Mouse (Mus musculus) frontal cortex, postnatal 25 days (tissue): ENCODE data around the gene Nfasc.

Experiments
- DNase-seq, 2 experiments: peaks; one replicate each; pipeline ENCODE4 v3.0.0; 2022; ENCODE audit warnings: low spot score in 2 of 2

Nfasc gene

DNA sequence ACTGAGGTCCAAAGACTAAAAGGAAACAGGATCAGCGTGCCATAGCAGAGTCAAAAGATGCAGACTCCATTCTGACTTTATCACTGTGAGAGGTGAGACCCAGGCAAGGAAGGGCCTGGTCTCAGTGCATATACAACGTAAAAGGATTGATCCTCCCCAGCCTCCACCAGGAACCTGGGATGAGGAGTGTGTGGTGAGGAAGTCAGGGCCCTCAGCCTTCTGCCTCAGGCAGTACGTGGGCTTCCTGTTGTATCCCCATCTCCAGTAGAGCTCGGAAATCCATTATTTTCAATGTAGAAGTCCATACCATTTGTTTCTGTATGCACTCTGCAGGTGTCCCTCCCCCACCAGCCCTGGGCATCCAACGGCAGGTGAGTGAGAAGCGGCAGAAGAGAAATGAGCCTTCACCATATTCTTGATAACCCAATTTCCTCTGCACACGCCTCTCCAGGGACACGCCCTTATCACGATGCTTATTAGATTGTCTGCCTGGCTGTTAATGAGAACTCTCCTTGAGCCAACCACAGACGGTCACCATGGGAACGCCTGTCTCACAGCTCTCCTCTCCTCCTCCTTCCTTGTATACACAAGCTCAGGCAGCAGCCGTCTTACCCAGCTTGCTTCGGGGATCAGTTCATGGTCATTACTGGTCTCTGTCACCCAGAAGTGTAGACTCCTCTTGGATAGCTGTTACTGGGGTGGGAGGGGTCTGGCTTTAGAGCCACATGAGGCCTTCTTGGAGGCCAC is 100.4 kb downstream of the Nfasc start:
- DNase-seq = no peak

DNA sequence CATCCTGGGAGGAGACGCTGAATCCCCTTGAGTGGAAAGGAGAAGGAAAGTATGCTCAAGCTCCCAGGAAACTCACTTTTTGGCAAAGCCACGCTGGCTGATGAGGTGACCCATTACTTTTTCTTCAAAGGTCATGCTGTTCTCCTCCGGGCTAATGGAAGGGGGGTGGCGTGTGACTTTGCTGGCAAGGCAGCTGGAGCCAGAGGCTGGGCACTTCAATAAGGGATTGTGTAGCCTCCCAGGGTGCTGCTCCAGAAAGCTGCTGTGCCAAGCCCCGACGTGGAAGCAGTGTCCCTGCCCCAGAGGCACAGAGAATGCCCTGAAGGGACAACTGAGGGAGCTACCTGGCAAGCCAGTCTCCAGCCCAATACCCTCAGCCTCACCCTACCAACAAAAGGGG is 101.3 kb downstream of the Nfasc start:
- DNase-seq = no peak

DNA sequence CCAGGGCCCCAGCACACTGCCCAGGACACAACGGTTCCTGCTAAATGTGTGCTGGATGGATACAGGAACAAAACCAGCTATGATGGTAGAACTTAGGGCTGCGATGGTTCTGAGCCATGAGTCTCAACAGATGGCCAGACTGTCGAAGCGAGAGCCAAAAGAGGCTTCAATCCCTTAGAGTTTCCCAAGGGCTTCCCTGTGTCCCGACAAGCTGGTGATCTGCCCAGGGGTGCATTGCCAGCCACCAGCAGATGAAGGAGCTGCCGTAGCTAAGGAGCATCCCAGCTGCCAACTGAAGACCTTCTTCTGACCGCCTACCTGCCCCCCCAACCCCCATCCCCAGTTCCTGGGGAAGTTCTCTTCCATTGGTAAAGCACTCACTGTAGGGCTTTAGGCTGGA is 104.3 kb downstream of the Nfasc start:
- DNase-seq = no peak

DNA sequence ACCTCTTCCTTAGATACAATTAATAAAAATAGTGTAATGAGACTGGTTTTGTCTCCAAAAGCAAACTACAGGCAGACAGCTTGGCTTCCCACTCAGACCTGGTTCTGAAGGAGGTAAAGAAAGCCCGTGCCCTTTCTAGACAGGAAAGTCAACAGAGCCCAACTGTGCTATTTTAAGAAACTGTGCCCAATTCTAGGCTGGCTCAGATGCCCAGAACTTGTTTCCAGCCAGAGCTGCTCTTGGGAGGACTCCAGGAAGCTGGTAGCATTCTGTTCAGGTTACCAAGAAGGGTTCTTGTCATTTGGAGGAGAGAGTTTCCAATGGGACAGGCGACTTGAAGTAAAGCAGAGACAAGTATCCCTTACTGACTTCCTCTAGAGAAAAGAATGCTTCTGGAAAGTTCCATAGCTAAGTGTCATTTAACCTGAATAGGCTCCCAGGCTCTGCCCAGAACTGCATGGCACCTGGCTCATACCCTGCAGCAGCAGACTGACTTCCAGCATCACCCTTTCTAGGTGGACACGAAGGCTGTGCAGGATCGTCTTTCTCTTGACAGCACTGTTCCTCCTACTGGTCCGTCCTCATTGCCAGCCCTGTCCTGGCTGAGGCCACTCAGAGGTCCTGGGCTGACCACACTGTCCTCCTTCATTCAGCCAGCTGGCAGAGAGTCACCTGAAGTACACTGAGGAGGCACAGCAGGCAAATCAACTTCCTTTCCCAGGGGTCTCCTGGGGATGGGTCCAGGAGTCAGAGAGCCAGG is 111.8 kb downstream of the Nfasc start:
- DNase-seq = no peak

DNA sequence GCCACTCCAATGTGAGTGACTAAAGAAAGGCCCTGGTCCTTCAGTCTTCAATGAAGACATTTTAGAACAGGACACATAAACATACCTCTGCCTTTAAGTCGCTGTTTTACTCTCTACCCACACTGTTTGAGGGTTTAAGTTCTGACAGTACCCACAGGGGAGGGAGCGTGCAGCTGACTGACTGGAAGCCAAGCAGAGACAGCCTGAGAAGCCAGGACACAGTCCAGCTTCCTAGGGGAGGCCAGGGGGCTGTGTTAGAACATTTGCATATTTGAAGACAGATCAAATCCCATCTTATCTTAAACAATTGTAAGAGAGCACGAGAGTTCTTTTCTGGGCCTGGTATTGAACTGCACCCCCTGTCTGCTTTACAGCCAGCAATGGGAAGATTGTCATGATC is 113.0 kb downstream of the Nfasc start:
- DNase-seq = no peak

DNA sequence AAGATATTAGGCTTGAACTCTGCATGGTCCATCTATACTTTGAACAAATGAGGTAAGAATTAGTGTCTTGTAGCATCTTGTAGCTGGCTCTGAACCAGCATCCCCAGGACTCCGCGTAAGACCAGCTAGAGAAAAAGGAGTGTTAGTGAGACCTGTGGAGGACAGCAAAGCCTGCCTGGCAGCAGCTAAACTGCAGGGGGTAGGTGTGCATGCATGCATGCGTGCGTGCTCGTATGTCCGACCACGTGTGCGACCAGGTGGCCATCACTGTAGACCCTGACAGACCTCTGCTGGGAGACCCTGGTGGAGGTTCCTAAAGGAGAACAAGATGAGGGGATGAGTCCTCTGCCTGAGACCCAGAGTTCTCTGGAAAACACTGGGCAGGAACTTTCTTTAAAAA is 113.4 kb downstream of the Nfasc start:
- DNase-seq = no peak

DNA sequence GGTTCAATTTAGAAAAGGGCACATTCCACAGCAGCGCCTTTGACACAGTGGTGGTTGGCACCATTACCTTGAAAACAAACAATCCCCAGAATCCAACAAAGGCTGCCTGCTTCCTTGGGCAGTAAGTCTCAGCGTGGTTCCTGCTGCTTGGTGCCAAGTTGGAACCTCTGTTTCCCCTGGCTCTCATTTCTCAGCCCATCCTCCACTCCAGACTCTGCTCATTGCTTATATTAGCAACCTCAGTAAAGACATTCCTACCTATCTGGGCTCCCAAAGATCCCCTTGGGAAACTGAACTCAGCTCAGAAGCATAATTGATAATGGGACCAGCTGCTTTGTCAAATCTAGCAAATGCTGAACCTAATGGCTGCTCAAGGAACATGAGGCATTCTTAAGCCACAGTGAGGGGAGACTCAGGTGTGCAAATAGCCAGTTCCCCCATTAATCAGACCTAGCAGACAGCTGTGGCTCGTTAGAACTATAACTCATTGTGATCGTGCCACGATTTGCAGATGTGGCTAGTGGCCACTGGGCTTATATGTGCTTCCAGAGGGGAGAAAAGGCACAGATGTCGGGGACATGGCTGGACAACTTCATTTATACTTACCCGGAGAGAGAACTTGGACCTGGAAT is 115.4 kb downstream of the Nfasc start:
- no peak for DNase-seq

DNA sequence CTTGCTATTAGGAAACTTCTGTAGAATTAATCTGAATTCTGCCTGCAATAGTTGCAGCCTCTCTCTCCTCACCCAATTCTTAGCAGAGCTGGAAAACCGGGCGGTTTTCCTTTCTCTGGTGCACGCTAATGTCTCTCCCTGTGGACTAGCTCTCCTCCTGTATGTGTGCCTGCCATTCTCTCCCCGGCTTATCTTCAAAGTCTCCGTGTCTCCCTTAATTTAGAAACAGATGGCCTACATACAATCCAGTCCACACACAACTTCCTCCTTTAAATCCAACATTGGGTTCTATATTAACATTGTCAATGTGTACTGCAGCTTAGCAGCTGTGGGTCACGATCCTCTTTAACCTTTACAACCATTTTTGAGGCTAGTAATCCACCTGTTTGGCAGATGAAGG is 116.6 kb downstream of the Nfasc start:
- no peak for DNase-seq

DNA sequence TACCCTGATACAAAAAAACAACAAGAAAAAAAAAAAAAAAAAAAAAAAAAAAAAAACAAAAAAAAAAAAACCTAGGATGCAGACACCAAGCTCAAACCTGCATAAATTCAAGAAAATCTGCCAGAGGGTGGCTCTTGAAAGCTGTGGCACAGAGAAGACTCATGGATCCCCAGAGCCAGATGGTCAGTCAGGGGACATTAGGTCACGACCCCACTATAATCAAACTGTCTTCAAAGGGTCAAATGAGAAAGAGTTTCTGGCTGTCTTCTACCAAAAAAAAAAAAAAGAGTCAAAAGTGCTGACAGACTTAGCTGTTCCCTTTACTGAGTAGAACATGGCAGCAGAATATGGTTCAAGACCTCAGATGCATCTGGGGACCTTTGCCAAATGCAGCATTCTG is 117.1 kb downstream of the Nfasc start:
- DNase-seq = no peak

DNA sequence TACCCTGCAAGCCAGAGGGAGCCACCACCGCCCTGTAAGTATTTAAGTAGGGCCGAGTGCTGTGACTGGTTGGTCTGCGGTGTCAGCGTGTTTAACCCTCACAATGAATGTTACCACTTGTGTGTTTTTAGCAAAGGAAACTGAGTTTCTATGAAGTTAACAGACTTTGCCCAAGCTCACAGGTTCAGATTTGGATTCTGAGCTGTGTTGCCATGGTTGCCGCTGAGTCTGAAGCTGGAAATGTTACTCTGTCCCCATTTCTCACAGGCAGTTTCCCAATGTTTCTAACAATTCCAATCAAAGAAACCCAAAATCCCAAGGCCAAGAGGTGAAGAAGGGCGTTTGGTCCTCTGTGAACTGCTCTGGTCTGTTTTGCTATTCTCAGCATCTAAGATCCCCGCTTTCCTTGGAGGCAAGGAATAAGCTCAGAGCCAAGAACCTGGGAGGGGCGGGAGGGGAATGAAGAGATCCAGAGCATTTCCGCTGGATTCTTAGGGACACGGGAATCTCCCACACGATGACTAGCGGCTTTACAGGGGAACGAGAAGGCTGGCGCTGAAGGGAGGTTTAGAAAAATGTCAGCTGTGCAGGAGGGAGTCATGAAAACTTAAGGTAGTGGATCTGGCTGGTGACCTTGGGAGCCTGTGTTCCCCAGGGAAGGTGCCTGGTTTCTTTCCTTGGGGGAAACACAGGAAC is 117.8 kb downstream of the Nfasc start:
- no peak for DNase-seq

DNA sequence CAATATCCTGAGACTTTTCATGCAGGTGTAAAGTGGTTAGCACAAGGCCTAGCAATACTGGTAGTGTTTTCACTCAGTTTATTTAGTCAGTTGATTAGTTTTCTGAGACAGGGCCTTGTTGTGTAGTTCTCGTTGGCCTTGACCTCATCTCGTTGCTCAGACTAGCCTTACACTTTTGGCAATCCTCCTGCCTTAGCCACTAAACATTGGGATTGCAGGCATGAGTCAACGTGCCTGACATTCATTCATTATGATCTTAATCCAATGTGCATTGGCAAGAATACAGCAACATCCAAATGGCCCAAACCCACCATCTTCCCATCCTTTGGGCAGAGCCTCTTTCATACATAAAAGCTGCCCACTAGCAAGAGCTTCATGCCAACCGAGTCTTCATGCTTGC is 129.5 kb downstream of the Nfasc start:
- DNase-seq = no peak

DNA sequence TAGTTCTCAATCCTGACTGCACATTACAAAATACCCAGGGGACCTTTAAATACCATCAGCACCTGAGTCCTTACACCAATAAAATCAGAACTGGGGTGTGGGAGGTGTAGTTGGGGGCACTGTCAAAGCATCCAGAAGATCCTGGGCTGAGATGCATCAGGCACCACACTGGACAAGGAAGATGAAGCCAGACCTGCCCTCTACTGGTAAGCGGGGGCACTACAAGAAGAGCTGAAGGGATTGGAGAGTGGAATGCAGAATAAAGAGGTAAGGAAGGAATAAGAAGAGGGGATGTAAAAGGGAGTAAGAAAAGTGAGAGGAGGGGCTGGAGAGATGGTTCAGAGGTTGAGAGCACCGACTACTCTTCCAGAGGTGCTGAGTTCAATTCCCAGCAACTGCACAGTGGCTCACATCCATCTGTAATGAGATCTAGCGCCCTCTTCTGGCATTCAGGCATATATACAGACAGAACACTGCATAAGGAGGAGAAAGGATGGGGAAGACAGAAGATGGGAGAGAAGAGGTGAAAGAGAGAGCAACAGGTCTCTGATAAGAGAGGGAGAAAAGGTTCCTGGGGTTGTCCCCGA is 132.5 kb downstream of the Nfasc start:
- peak in 1 of 2 experiments; percentile 64 for DNase-seq

DNA sequence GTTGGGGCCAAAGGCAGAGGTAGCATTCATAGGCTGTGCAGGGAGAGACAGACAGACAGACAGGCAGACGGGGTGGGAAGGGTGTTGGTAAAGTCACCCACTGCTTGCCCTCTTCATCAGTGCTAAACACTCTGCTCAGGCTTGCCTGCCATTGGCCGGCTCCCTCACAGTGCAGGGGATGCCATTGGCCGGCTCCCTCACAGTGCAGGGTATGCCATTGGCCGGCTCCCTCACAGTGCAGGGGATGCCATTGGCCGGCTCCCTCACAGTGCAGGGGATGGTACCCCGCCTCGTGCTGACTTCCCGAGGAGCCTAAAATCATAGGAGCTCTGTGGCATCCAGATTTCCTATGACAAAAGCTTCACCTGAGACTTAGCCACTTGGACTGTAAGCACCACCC is 139.4 kb downstream of the Nfasc start:
- no peak for DNase-seq

DNA sequence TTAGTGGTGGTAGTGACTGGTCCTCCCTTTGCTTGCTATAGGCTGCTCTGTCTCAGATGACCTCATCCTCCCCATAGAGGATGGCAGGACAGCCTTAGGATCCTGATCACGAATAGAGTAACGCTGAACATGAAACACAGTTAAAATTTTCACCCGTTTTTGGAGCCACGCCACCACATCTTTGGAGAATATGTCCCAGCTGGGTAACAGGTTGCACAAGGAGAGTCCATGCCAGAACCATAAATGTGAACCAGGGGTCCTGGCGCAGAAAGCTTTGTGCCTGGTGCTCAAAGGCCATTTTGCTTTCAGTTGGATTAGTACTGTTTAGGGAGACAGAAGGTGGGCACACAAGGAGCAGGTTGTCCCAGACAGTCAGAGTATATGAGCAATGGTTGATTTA is 143.6 kb downstream of the Nfasc start:
- no peak for DNase-seq

DNA sequence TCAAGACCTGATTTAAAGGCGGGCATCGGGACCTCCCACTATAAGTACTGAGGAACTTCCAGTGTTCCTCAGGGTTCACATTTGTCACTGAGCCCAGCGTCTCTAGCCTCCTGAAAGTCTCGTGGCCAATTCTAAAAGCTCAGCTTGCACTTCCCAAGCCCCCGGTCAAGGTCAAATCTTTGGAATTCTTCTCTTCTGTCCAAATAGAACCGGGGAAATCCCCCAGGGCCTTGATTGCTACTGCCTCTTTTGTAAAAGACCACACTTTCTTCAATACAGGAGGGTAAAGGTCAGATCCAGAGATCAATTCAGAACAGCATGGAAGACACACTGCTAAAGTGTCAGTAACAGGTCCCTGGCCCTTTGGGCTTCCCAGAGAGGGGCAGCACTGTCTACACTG is 145.9 kb downstream of the Nfasc start:
- DNase-seq = no peak

DNA sequence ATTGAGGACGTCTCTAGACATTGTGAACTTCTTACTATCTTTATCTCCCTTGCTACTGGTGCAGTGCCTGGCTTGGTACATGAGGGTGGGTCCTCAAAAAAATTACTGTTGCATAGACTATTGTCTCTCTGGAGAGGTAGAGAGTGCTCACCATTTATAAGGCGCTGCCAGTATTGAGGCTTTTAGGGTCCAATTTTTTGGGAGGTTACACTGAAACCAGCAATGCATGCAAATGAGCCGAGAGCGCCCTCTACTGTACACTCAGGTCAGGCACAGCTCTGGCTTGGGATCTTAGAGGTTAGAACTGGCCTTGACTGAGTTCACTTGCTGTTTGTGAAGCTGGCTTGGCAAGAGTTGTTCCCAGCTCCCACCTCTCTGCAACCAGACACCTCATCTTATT is 147.0 kb downstream of the Nfasc start:
- peak; percentile 72 to 75 for DNase-seq

DNA sequence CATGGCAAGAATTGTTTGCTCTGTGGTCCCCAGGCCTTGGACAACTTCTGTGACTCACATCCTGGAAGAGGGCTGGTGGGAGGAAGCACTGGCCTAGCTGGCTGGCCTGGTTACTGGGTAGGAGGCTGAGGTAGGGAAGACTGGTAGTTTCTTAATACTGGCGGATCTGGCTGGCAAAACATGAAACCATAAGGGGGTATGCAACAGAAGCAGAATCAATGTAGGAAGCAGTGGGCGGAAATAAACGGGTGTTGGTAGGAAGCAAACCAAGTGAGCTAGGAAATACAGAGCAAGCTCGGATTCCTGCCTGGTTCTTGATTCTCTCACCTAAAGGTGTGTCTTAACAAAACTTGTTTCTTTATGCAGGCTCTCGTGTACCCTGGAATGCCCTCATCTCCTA is 149.5 kb downstream of the Nfasc start:
- no peak for DNase-seq

DNA sequence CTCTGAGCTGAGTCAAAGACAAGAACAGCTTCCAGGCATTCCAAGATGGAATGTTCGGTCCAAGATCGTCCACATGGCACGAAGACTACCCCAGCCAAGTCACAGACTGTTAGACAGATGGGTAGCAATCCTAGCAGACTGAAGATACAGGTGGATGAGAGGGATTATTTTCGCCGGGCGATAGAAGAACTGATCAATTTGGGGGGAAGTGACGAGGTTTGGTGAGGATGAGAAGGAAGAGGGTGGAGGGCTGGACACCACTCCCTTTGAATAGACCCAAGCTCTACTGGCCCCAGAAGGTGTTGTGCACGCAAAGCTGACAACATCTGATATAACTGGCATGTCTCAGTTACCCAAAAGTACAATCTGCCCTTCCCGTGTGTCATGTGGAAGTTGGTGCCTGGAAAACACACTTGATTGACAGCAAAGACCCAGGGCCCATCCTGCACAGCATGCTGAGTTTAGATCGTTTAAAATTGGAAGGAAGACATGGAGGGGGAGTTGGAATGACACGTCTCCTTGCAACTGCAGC is 150.1 kb downstream of the Nfasc start:
- no peak for DNase-seq

DNA sequence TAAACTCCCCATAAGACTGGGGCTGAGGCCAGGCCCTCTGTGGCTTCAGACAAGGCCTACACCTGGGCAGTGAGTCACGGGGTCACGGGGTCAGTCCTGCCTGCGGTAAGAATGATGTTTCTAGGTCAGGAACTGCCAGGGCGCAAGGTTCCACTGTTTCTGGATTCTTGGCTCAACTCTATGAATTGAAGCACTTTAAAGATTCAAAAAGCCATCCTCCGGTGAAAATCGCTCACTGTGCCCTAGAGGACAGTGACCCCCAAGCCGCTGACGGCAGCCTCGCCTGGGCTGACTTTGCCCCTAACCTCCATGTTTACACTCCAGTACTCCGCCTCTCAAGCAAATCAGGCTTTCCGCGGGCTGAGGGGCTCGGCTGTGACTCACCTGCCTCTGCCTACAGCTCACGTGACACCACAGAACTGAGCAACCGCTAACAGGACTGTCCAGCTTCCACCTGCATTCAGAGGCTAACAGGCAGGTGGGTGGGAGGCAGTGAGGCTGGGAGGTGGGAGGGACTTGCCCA is 154.9 kb downstream of the Nfasc start:
- DNase-seq = no peak

DNA sequence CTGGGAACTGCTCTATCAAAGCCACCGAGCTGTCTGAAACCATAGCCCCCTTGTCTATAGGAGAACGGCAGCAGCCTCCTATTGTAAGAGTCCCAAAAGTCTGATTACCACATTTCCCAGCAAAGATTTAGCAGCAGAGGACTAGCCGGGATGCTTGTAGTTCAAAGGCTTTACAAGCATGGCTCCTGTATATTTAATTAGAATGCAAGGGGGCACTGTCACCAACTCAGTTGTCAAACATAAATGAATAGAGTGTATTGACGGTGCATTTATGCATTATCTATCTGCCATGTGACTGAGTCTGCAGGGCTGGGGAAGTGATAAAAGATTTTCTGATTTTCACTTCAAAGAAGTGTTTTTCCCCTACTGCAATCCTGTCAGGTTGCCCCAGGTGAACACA is 156.2 kb downstream of the Nfasc start:
- no peak for DNase-seq

DNA sequence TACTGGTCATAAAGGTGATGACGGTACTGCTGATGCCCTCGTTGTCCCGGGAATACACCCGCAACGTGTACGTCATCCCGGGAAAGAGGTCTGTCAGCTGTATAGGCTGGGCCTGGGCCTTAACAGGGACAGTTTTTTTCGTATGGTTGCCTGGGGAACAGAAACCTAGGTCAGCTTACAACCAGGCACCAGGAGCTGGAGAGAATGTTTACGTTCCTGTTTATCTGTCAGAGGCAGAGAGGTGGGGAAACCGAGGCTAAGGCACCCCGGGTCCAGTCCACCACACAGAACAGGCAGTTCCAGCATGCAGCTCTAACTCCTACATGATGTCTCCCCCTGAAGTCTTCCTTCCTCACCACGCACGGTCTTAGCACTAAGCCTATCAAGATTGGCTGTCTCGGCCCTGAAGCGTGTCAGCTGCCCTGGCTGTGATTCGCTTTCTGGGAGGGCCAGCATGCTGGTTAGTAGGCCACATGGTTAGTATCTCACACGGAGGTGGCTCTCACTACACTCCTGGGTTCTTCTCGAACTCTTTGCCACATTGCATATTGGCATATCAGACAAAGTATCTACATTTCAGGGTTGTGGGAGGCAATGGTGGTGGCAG is 158.5 kb downstream of the Nfasc start:
- DNase-seq = no peak
